Mouse (Mus musculus): ENCODE data around the gene Otos. TPM values are rescaled to one million over a fixed set of nuclear protein-coding genes. Genes with fewer than 3 reads are reported as not detected.

Otos gene
- polyA plus RNA-seq (2015; fragmentation: Nextera tagmentation; extraction: Ambion mirVana), result 0.33 and 0.59 TPM in 2 replicates

GRCm38 (mm10) chr1:92648673-92649072 lies at the start of gene Otos:
Gene Otos, minus strand, starts transcription at chr1:92648841.

GRCm38 (mm10) chr1:92641514-92642272 lies 6.9 kb downstream of the Otos start, which contains the start of gene Cops9:
Gene Cops9, minus strand, starts transcription at chr1:92641985.

GRCm38 (mm10) chr1:92617488-92617887 lies 31.2 kb downstream of the Otos start, which contains the start of gene Olfr12:
Gene Olfr12, plus strand, starts transcription at chr1:92617788.

GRCm38 (mm10) chr1:92605482-92605881 lies 43.2 kb downstream of the Otos start, which contains the start of gene Olfr1410:
Gene Olfr1410, plus strand, starts transcription at chr1:92605782.

Other genes starting within 250 kb of the Otos start
- gene Ndufa10, start 175.0 kb downstream of the Otos start, polyA plus RNA-seq (2015; fragmentation: Nextera tagmentation; extraction: Ambion mirVana), result 496 and 559 TPM in 2 replicates
- not detected in 2 replicates for gene Olfr1416, start 163.7 kb downstream of the Otos start, polyA plus RNA-seq (2015; fragmentation: Nextera tagmentation; extraction: Ambion mirVana)
- not detected in 2 replicates for gene Olfr1415, start 152.7 kb downstream of the Otos start, polyA plus RNA-seq (2015; fragmentation: Nextera tagmentation; extraction: Ambion mirVana)
- gene Olfr1414, start 130.2 kb downstream of the Otos start, polyA plus RNA-seq (2015; fragmentation: Nextera tagmentation; extraction: Ambion mirVana), result not detected in 2 replicates
- not detected in 2 replicates for gene Olfr1413, start 77.5 kb downstream of the Otos start, polyA plus RNA-seq (2015; fragmentation: Nextera tagmentation; extraction: Ambion mirVana)
- gene Olfr1412, start 63.1 kb downstream of the Otos start, polyA plus RNA-seq (2015; fragmentation: Nextera tagmentation; extraction: Ambion mirVana), result not detected in 2 replicates
- gene Olfr1411, start 54.4 kb downstream of the Otos start, polyA plus RNA-seq (2015; fragmentation: Nextera tagmentation; extraction: Ambion mirVana), result not detected in 2 replicates
- gene Olfr1410, start 43.1 kb downstream of the Otos start, polyA plus RNA-seq (2015; fragmentation: Nextera tagmentation; extraction: Ambion mirVana), result not detected in 2 replicates
- gene Olfr12, start 31.1 kb downstream of the Otos start, polyA plus RNA-seq (2015; fragmentation: Nextera tagmentation; extraction: Ambion mirVana), result not detected in 2 replicates
- gene Cops9, start 6.9 kb downstream of the Otos start, polyA plus RNA-seq (2015; fragmentation: Nextera tagmentation; extraction: Ambion mirVana), result 411 and 456 TPM in 2 replicates
- gene Gpc1, start 182.8 kb upstream of the Otos start, polyA plus RNA-seq (2015; fragmentation: Nextera tagmentation; extraction: Ambion mirVana), result 97.0 and 104 TPM in 2 replicates

All from skeletal muscle tissue, postnatal 0 days (tissue).